Mouse (Mus musculus): ENCODE measurements around the gene Aff4. TPM values are rescaled to one million over a fixed set of nuclear protein-coding genes. Genes with fewer than 3 reads are reported as not detected.

Gene Aff4
- polyA plus RNA-seq, 1 experiment from 2014 or later: 71.1 TPM

DNA sequence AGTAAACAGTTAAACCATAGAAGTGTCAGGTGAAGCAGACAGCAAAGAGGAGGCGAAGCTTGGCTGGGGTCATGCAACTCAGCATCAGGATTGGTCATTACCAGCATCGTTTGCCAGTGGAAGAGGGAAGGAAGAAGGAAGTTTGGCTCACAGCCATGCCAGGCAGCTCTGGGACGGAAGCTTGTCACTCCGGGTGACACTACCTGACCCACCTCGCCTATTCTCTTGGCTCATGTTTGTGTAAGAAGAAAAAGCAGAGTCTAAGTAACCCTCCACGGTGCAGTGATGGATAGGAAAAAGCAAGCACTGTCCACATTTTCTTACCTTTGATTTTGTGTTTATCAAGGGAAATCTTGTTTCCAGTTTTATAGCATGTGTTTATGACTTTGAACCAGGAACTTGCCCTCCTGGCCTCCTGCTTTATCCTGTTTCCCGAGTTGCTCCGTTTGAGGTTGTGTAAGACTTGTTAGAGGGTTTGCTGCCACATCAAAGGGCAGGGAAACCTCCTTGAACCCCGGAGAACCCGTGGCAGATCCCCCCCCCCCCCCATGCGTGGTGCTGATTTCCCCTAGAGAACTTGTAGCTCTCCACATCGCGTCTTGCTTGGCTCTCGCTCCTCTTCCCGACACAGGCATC lies 99.6 kb downstream of the Aff4 start:
- Histone ChIP-seq H3K36me3 (no peaks in the 10 kb centered on the region), H3K4me1 (no peaks in the 10 kb centered on the region), H3K27me3 (no peaks in the 10 kb centered on the region), H3K27ac (no peak overlapping the region), H3K4me2 (replicated peaks) (no peak overlapping the region), H3K9me3 (no peaks in the 10 kb centered on the region), H3K4me3 (no peak overlapping the region), H3K9ac (no peak overlapping the region)
- no peak for ATAC-seq (ENCODE audit: insufficient number of reproducible peaks, insufficient read depth, low FRiP score, low TSS enrichment)
- WGBS: 62% methylated on average over 15 of the region's 15 CpGs

GRCm38 (mm10) chr11:53451361-53451760 lies 100.7 kb downstream of the Aff4 start:
- no peaks in the 10 kb centered on the region for H3K27me3 ChIP-seq
- no peak for ATAC-seq (ENCODE audit: insufficient number of reproducible peaks, insufficient read depth, low FRiP score, low TSS enrichment)
- 64% methylated on average over 2 of the region's 2 CpGs for WGBS

DNA sequence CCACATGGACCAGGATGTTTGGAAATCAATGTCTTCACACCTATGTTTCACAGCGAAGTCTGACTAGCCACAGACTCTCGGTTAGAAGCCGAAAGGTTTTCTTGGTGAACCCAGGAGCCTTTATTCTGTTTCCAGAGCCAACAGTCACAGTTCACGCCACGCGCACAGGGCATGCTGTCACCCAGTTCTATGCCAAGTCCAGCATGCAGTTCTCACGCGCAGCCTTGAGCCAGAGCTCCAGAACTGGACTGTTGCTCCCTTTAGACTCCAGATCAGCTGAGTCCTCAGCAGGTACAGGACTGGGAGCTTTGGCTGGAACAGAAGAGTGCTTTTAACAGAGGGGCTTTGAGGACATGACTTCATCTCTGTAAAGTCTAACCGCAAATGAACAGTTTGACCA lies 101.8 kb downstream of the Aff4 start:
- Histone ChIP-seq H3K27me3 (no peaks in the 10 kb centered on the region), H3K9me3 (no peaks in the 10 kb centered on the region), H3K9ac (no peak overlapping the region), H3K27ac (no peak overlapping the region), H3K4me1 (no peaks in the 10 kb centered on the region), H3K36me3 (no peaks in the 10 kb centered on the region), H3K4me3 (no peak overlapping the region), H3K4me2 (replicated peaks) (no peak overlapping the region)
- ATAC-seq (ENCODE audit: insufficient number of reproducible peaks, insufficient read depth, low FRiP score, low TSS enrichment): no peak
- WGBS: 95% methylated on average over 9 of the region's 9 CpGs

More at GRCm38 (mm10) chr11:53451361-53451760, 100.7 kb downstream of the Aff4 start:
- Histone ChIP-seq H3K4me2 (replicated peaks) (no peak overlapping the region), H3K9ac (no peak overlapping the region), H3K9me3 (no peaks in the 10 kb centered on the region), H3K4me1 (no peaks in the 10 kb centered on the region), H3K4me3 (no peak overlapping the region), H3K27ac (no peak overlapping the region), H3K36me3 (no peaks in the 10 kb centered on the region)

DNA sequence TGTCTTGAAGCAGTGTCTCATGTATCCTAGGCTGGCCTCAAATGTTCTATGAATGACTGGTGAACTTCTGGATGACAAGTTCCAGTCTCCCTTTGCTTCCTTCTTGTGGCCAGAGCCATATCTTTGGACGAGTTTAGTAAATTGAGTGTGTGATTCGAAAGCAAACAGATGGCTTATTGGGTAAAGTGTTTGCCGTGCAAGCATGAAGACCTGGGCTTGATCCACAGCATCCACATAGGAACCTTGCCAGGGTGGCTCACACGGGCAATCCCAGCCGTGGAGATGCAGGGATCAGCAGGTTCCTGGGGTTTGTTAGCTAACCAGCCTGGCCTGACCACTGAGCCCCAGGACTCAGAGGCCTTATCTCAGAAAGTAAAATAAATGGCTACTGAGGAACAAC lies 102.4 kb downstream of the Aff4 start:
- H3K4me1 ChIP-seq: no peaks in the 10 kb centered on the region
- WGBS: 83% methylated on average over 5 of the region's 5 CpGs
- H3K4me3 ChIP-seq: no peak overlapping the region
- no peaks in the 10 kb centered on the region for H3K36me3 ChIP-seq
- H3K4me2 ChIP-seq (replicated peaks): no peak overlapping the region
- no peaks in the 10 kb centered on the region for H3K27me3 ChIP-seq
- no peak for ATAC-seq (ENCODE audit: insufficient number of reproducible peaks, insufficient read depth, low FRiP score, low TSS enrichment)
- H3K9ac ChIP-seq: no peak overlapping the region
- H3K27ac ChIP-seq: no peak overlapping the region
- no peaks in the 10 kb centered on the region for H3K9me3 ChIP-seq

- WGBS: 3% methylated on average over 42 of the region's 42 CpGs
- peaks cover 7% of the 10 kb centered on the region for H3K27me3 ChIP-seq
Measured at GRCm38 (mm10) chr11:53456474-53457371, 106.1 kb downstream of the Aff4 start, which contains the start of the genes Gm10447 and Shroom1. Gene Gm10447, minus strand, starts transcription at chr11:53457110. Gene Shroom1, plus strand, starts transcription at chr11:53457205.

DNA sequence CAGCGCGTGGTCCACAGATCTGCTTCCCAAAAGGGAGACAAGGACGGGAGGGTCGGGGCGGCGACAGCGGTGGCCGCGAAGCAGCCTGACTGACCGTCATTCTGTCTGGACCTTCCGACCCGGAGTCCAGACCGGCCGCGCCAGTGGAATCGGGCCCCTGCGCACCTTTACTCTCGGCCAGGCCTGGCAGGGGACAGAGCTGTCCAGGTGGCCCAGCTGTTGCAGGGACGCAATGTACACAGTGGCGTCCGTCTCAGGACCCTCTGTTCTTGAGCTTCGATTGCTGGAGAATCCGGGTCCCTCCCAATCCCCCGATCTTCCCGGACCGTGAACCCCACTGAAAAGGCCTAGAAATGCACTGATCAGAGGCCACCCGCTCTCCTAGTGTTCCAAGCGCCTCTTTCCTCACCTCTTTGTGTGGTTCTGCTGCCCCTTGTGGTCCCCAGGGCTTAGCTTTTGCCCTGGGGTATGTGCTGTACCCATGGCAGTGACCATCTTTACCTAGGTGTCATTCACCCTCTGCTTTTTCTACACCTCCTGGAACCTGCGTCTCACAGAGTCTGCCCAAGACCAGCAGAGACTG lies 106.8 kb downstream of the Aff4 start:
- H3K4me1 ChIP-seq: no peaks in the 10 kb centered on the region
- H3K9me3 ChIP-seq: no peaks in the 10 kb centered on the region
- peak overlapping the region; percentile 54 for H3K4me2 ChIP-seq (replicated peaks)
- peaks cover 15% of the 10 kb centered on the region for H3K27me3 ChIP-seq
- no peak overlapping the region for H3K27ac ChIP-seq
- no peak for ATAC-seq (ENCODE audit: insufficient number of reproducible peaks, insufficient read depth, low FRiP score, low TSS enrichment)
- peak overlapping the region; percentile 50 for H3K4me3 ChIP-seq
- H3K9ac ChIP-seq: peak overlapping the region; percentile 58
- H3K36me3 ChIP-seq: no peaks in the 10 kb centered on the region
- WGBS: 4% methylated on average over 29 of the region's 29 CpGs

More at GRCm38 (mm10) chr11:53456474-53457371, 106.1 kb downstream of the Aff4 start, which contains the start of the genes Gm10447 and Shroom1:
- Histone ChIP-seq H3K9me3 (no peaks in the 10 kb centered on the region), H3K9ac (peak within 1 kb of the TSS; percentile 58), H3K4me2 (replicated peaks) (peak within 1 kb of the TSS; percentile 54), H3K27ac (no peak within 1 kb of the TSS), H3K4me3 (peak within 1 kb of the TSS; percentile 50), H3K36me3 (no peaks in the 10 kb centered on the region), H3K4me1 (no peaks in the 10 kb centered on the region)
- peak; percentile 82 for ATAC-seq (ENCODE audit: insufficient number of reproducible peaks, insufficient read depth, low FRiP score, low TSS enrichment)

DNA sequence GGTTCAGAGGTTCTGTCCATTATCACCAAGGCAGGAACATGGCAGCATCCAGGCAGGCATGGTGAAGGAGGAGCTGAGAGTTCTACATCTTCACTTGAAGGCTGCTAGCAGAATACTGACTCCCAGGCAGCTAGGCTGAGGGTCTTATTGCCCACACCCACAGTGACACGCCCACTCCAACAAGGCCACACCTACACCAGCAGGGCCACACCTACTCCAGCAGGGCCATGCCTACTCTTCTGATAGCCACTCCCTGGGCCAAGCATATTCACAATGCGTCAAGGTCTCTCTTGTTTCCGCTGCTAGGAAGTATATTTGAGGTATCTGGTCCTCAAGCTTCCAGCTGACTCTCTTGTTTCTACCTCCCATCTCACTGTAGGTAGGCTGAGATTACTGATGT lies 108.4 kb downstream of the Aff4 start:
- ATAC-seq (ENCODE audit: insufficient number of reproducible peaks, insufficient read depth, low FRiP score, low TSS enrichment): no peak
- H3K4me3 ChIP-seq: no peak overlapping the region
- H3K36me3 ChIP-seq: no peaks in the 10 kb centered on the region
- peaks cover 30% of the 10 kb centered on the region for H3K27me3 ChIP-seq
- WGBS: 73% methylated on average over 3 of the region's 3 CpGs
- H3K9ac ChIP-seq: no peak overlapping the region
- H3K4me2 ChIP-seq (replicated peaks): no peak overlapping the region
- H3K9me3 ChIP-seq: no peaks in the 10 kb centered on the region
- H3K4me1 ChIP-seq: peaks cover 10% of the 10 kb centered on the region
- no peak overlapping the region for H3K27ac ChIP-seq

DNA sequence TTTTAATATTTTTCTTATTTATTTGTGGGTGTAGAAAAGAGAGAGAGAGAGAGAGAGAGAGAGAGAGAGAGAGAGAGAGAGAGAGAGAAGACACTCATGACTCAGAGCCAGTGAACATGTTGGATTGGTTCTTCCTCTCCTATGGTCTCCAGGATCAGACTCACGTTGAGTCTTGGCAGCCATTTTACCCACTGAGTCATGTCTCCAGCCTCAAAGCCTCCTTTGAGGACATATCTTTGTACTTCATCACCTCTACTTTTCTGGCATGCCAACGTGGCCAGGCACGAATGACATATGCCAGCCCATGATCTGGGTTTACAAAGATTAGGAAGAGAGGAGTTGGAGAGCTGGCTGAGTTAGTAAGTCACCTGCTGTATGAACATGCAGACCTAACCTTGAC lies 109.6 kb downstream of the Aff4 start:
- no peaks in the 10 kb centered on the region for H3K36me3 ChIP-seq
- peaks cover 11% of the 10 kb centered on the region for H3K4me1 ChIP-seq
- 84% methylated on average over 3 of the region's 3 CpGs for WGBS
- no peak for ATAC-seq (ENCODE audit: insufficient number of reproducible peaks, insufficient read depth, low FRiP score, low TSS enrichment)
- H3K4me3 ChIP-seq: no peak overlapping the region
- H3K9me3 ChIP-seq: no peaks in the 10 kb centered on the region
- H3K27me3 ChIP-seq: peaks cover 42% of the 10 kb centered on the region
- H3K4me2 ChIP-seq (replicated peaks): no peak overlapping the region
- no peak overlapping the region for H3K9ac ChIP-seq
- no peak overlapping the region for H3K27ac ChIP-seq

DNA sequence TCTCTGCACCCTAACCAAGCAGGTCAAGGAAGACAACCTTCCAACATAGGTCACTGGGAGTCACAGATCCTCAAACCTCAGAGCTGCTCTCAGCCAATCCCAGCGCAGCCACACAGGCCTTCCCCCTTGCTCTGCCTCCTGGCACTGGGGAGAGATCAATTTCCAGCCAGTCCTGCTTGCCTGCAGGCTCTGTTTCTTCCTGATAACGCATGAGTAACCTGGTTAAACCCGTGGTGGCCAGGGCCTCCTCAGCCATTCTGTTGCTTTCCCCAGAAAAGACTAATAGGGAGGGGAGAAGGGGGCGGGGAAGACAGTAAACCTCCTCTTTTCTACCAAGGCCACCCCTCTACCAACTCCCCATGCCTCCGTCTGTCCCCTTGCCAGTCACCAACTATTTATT lies 111.1 kb downstream of the Aff4 start:
- H3K4me1 ChIP-seq: peaks cover 13% of the 10 kb centered on the region
- no peak overlapping the region for H3K4me3 ChIP-seq
- no peak overlapping the region for H3K27ac ChIP-seq
- H3K27me3 ChIP-seq: peaks cover 55% of the 10 kb centered on the region
- H3K9me3 ChIP-seq: no peaks in the 10 kb centered on the region
- H3K4me2 ChIP-seq (replicated peaks): no peak overlapping the region
- no peak overlapping the region for H3K9ac ChIP-seq
- no peaks in the 10 kb centered on the region for H3K36me3 ChIP-seq
- no peak for ATAC-seq (ENCODE audit: insufficient number of reproducible peaks, insufficient read depth, low FRiP score, low TSS enrichment)
- 16% methylated on average over 5 of the region's 5 CpGs for WGBS

DNA sequence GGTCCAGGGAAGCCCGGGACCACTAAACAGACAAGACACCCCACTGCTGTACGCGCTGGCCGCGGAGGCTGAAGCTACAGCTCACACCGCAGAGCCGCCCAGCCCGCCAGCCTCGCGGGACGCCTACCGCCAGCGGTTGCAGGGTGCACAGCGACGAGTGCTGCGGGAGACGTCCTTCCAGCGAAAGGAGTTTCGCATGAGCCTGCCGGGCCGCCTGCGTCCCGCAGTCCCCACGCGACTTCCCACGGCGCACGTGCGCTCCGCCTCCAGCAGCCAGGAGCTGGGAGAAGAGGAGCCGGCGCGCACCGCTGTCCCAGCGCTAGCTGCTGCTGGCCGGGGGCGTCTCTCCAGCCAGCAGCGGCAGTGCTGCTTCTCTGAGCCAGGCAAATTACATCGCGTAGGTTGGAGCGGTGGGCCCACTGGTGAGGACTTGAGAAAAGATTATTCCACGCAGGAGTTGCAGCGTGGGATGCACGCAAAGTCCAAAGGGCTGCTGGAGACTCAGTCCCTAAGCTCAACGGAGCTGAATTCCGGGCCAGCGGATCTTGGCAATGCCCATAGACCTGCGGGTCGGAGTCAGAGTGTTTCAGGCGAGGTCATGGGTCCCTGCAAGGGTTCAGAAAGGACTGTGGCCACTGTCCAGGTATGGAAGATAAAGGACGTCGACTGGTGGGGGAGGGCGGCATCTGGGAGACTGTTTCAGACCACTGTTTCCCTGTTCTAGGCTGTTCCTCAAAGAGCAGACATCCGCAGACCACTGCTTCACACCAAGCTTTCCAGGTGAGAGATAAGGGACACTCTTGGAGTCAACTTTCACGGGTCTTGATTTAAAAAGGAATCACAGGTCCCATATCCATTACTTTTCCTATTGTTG lies 113.2 kb downstream of the Aff4 start:
- H3K27ac ChIP-seq: no peak overlapping the region
- ATAC-seq (ENCODE audit: insufficient number of reproducible peaks, insufficient read depth, low FRiP score, low TSS enrichment): no peak
- peaks cover 70% of the 10 kb centered on the region for H3K27me3 ChIP-seq
- peak overlapping the region; percentile 50; the same call in 1 of the 2 replicates for H3K9ac ChIP-seq
- H3K4me3 ChIP-seq: peak overlapping the region; percentile 41
- no peaks in the 10 kb centered on the region for H3K9me3 ChIP-seq
- 6% methylated on average over 55 of the region's 55 CpGs for WGBS
- H3K36me3 ChIP-seq: no peaks in the 10 kb centered on the region
- peak overlapping the region; percentile 79 for H3K4me2 ChIP-seq (replicated peaks)
- H3K4me1 ChIP-seq: peaks cover 15% of the 10 kb centered on the region

Data from embryonic facial prominence, embryonic 12.5 days (tissue).